Mouse (Mus musculus) cerebellum, adult (tissue): ENCODE data around the gene Zfp131.

Experiments used
- ATAC-seq: cut with Nextera tagmentation; 2 replicates; pipeline ENCODE4 v1.9.2; 2017; ENCODE audit warnings: mild to moderate bottlenecking, moderate library complexity, mixed read lengths; ENCODE audit not compliant: insufficient number of reproducible peaks, low FRiP score, low TSS enrichment

Zfp131 gene

DNA sequence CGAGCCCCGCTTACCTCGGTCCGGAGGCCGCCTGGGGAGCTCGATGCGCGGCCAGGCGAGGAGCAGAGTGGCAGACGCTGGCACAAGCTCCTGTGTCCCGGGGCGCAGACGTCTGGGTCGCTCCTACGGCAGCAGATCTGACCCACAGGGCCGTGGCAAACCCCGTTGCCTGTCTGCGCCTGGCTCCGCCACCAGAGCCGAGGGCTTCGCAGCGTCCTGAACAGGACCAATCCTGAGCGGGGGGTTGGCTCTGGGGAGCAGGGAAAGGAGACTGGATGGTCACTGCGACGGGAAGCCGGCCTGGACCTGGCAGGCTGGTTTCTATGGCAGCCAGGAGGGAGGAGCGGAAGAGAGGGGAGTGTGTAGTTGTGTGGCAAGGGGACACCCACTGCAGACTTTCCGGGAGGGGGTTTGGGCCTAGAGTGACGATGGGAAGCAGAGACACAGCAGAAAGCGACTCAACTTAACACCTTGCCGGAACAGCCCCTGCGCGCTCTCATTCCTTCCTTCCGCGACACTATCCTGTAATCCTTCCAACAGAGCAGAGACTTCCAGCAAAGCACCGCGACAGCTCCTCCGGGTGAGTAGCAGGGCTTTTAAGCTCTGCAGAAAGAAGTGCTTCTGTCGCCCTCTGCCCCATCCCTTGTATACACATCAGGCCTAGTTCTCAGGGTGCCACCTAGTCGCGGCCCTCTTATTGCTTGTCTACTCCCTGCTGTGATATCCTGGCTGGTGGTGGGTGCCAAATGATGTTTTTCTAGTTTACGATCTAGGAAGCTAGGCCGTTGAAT lies 34.8 kb downstream of the Zfp131 start, which contains the start of gene Nim1k:
Nim1k (minus strand) TSS at position 202 of the 791 bp plus-strand sequence.
- ATAC-seq: peak; percentile 94

DNA sequence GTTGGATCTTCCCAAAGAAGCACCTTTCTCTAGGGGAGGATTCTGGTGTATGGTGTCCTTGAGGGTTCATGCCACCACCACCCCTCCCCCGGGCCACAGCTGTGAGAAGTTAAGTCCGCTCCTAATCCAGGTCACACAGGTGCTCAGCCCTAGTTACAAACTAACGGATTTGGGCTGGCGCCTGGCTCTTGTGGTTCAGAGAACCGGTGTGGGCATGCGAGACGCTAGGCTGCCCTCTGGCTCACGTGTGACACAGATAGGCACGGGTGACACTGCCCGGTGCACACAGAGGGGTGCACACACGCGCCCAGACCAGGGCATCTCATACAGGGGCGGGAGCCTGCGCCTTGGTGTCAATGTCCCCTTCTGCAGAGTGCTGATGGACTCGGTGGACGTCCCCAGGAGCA lies 35.5 kb downstream of the Zfp131 start:
- peak; percentile 58 for ATAC-seq

DNA sequence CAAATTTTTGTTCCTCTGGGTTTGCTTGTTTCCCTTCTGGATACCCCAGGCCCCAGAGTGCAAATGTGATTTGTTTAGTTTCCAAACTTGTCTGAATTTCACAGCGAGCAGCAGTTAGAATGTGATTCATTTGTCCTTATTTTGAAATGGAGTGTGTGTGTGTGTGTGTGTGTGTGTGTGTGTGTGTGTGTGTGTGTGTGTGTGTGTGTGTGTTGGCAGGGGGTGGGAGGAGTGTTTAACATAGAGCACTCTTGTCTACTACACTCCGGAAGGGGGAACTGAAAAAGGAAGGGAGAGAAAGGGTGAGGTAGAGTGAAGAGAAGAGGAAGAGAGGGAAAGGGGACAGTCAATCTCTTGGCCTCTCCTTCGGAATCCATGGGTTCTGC lies 36.1 kb downstream of the Zfp131 start:
- no peak for ATAC-seq

DNA sequence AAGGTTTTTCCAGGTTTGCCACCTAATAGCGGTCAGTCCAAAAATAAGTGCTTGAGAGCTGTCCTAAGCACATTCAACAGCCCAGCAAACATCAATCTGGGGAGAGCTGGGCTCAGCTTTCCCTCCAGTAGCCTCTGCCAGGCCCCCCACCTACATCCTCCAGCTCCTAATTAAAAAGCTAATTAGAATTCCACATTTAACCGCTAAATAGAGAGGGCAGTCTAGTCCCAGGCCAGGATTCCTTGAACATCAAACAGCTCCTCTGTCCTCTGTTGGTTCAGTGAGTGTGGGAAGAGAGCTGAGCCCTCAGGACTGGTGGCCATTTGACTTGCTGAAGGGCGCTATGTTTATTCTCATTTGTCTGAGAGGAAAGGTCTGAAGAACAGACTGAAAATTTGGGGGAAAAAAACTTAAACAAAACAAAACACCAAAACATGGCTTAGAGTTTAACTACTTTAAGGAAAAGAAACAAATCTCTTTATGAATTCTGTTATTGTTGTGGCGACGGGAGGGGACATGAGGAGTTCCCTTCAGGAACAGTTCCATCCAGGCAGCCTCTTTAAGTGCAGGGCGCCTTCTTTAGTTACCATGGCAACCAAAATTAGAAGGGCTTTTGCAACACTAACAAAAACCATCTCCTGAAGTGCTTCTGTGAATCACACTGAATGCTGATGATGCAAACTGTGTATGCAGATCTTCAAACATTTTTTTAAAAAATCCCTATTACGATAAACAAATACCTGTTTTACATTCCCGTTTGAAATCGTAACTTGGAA lies 36.6 kb downstream of the Zfp131 start:
- no peak for ATAC-seq

DNA sequence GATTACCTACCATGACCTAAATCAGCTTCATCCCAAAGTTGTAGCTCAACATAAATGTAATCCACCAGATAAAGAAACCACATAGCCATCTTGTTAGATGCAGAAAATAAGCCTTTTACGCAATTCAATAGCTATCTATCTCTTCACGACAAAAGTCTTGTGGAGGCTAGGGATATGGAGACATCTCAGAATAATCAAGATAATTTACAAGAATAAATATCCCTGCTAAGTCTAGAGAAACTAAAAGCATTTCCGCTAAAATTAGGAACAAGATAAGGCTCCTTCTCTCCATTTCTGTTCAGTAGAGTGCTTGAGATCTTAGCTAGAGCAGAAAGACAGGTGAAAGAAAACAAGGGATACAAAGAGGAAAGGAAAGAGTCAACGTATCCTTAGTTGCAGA lies 43.8 kb downstream of the Zfp131 start:
- no peak for ATAC-seq

DNA sequence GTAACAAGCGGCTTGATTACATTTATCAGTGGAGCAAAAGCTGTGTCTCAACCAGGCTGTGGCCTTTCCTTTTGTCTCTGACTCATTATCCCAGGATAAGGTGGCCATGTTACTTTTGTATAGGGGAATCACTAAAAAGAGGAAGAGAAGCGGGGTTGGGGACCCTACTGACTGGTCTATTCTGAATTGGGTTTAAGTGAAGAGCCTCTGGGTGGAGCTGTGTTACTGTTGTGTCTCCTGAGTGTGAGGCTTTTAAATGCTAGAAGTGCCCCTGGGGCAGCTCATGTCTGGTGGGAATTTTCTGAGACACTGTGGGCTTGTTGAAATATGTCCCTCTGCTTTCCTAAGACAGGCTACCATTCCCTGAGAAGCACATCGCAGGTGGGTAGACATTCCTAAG lies 47.2 kb downstream of the Zfp131 start:
- no peak for ATAC-seq

DNA sequence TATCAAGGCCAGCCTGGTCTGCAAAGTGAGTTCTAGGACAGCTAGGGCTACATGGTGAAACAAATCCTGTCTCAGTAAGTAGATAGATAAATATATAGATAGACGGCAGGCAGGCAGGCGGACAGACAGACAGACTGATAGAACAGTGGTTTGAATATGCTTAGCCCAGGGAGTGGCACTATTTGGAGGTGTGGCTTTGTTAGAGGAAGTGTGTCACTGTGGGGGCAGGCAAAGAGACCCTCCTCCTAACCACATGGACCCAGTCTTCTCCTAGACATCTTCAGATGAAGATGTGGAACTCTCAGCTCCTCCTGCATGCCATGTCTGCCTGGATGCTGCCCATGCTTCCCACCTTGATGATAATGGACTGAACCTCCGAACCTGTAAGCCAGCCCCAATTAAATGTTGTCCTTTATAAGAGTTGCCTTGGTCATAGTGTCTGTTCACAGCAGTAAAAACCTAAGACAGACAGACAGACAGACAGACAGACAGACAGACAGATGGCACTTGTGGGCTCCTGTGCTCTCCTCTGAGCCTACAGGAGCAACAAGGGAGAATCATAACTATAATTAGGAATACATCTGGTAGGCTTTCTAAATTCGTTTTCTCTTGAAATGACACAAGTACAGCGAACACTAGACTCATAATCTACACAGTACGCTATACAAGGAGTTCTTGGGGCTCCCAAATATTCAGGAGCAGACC lies 47.8 kb downstream of the Zfp131 start:
- no peak for ATAC-seq

DNA sequence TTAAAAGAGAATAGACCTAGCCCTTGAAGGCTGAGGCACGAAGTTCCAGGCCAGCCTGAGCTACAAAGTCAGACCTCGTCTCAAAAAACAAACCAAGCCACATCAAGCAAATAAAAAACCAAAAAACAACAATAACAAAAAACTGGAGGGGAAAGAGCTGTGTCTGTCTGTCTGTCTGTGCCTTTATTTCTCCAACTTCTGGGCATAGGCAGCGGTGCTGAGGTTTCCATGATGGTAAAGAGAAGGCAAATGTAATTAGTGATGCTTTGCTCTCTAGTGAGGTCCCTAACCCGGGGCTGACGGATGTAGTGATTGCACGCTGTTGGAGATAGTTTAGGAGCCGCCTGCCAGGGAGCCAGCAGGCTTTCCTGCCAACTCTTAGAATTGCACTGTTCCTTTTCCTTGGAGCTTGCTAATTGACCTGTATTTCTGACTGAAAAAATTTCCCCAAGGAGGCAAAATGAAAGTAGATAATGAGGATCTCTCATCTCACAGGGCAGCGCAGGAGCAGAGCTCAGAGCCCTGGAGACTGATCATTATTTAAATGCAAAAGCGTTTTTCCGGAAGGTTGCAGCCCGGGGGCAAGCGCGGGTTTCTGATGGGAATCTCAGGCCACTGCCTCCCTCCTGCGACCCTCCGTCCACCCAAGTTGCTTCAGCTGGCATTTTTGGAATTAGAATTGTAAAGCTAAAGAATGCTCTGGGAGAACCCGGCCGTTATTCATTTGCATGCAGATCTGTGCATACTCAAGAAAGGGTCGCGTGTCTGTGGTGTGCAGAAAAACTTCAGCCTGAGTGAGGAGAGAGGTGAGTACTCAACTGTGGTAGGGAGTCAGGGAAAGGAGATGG lies 49.1 kb downstream of the Zfp131 start:
- peak; percentile 49; the same call in 1 of the 2 replicates for ATAC-seq

DNA sequence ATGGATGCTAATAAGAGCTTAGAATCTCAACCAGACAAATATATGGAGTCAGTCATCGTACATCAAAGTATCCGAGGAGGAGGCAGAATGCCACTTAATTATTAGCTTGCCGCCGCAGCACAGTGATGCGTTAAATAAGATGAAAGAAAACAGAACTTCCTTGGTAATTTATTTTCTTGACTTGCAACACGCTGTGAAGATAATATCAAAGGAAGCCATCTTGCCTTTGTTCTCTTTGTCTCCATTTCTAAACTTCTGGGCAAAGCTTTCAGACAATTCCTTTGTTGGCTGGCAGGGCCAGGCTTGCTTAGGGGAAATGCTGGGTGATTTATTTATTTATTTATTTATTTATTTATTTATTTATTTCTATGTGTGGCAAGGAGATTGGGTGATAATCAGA lies 59.2 kb downstream of the Zfp131 start:
- ATAC-seq: no peak

DNA sequence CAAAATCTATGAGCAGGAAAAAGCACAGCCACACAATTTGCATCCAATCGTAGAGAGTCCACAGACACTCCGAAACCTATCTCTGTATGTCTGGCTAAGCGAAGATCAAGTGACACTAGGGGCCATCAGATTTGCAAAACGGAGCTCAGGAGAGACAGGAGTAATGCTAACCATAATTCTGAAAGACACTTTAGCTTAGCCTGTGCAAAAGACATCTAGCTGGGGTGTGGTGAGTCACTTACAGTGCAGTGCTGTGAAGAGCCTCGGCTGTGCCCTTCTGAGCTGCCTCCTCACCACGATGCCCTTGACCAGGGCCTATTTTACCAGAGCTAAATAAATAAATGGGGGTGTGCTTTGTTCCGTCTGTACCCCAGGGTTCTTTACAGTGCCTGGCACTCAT lies 61.3 kb downstream of the Zfp131 start:
- no peak for ATAC-seq

DNA sequence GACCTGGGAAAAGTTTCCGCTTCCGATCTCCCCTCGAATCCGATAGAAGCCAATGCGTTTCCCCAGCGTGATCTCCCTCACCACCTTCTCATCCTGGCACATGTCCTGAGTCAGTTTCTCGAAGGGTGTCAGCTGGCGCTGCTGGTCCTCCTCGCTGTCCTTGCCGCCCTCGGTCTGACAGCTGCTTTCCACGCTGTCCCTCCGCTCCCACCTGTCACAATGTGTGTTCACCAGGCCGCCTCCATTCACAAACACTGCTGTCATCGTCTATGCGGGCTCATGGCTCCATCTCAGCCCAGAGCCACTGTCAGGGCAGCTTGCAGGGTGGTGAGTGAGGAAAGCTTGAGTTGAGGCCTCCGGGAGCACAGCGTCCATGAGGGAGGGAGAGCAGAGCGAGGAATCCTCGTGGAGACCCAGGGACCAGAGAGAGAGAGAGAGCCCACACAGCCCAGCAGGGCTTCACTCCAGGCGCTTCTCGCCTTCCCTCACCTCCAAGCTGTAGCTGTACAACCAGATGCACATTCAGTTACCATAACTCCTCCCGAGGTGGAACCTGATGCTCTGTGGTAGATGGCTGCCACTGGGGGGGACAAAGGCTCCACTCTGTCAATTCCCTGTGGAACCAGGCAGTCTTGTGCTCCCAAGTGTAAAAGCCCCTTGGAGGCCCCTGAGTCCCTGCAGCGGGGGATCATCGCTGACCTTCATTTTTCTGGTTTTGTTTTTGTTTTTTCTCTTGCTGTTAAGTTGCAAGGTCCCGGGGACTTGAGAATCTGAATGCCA lies 62.9 kb downstream of the Zfp131 start:
- ATAC-seq: 0 out of 2 replicates have a peak, but pooled peaks have one; percentile 26

DNA sequence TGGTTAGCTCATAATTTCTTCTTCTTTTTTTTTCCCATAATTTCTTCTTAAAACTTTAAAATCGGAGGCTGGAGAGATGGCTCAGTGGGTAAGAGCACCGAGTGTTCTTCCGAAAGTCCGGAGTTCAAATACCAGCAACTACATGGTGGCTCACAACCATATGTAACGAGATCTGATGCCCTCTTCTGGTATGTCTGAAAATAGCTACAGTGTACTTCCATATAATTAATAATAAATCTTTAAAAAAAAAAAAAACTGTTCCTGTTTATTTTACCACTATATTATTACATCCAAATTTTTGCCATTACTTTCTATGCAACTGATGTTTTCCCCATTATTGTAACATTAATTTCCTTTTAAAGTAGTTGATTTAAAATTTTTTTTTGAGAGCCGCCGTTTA lies 66.1 kb downstream of the Zfp131 start:
- no peak for ATAC-seq

DNA sequence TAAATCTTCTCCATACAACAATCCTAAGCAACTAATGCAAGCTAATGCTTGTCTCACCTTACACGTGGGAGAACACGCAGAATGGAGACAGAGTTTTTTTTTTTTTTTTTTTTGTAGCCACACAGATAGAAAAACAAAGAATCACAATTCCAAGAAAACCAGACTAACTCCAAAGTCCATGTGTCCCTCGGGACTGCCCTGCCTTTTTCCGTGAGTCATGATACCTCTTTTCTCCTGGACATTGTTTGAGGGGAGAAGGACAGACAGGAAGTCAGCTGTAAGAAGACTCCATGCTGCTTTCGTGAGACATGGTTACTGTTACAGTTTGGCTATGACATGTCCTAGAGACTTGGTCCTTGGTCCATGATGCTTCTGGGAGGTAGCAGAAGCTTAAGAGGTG lies 67.3 kb downstream of the Zfp131 start:
- ATAC-seq: no peak

DNA sequence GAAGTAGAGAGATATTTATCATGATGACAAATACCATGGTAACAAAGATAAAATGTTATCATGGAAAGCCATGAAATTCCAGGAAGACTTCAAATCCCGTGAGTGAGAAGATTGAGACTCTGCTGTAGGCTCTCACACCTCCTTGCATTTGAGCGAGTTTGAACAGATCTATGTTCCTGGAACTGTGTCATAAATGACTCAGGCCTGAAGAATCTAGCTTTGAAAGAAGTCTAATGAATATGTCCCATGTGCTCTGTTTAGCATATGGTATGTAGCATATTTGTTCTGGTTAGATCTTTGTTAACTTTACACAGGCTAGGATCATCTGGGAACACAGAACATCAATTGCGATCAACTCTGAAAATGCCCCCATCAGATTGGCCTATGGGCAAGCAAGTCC lies 68.2 kb downstream of the Zfp131 start:
- ATAC-seq: no peak

DNA sequence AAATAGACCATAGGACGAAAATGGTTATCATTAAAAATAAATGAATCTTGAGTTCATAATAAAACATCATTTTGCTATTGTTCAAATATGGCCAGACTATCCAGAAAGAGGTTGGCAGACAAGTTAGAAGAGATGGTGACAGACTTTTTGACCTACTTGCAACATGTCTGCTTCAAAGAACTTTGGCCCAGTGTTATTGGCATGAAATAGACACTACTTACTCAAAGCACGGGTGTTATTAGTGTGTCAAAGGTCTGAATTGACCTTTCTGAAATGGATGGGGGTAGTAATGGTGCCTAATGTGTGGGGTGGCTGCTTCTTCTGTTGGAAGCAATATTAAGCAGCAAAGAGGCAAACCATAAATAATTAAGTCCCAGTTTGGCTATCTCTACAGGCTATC lies 74.6 kb downstream of the Zfp131 start:
- ATAC-seq: no peak
